In genomic region chr7:89998006-89998623, GRCm38 (mm10) we compare ENCODE assay signal across 7 mouse cellular contexts. TPM values are rescaled to one million over a fixed set of nuclear protein-coding genes. Genes with fewer than 3 reads are reported as not detected.
DNase-seq lines count a peak whose midpoint lies in the region; ATAC-seq and TF ChIP-seq lines count a peak whose summit lies in the region.

No protein-coding gene starts in this region.

- no peaks in the 10 kb centered on the region; the same call in 1 of the 2 replicates for H3K9me3 ChIP-seq in heart, embryonic 11.5 days (replicated peaks; ENCODE audit: control insufficient read depth, low read length)
- no peaks in the 10 kb centered on the region for H3K9me3 ChIP-seq in kidney, embryonic 15.5 days (replicated peaks)
- no peaks in the 10 kb centered on the region for H3K9me3 ChIP-seq in lung, embryonic 14.5 days (ENCODE audit: low read depth, low read length)

- TF ChIP-seq CTCF in lung, embryonic 14.5 days (IDR thresholded peaks at IDR 0.05; ENCODE audit: low read depth), result peak; percentile 82

- H3K4me2 ChIP-seq in heart, embryonic 11.5 days, result peak overlapping the region; percentile 45
- peak overlapping the region; percentile 30; the same call in 1 of the 2 replicates for H3K4me2 ChIP-seq in kidney, embryonic 15.5 days
- H3K4me2 ChIP-seq in lung, embryonic 14.5 days, result no peak overlapping the region

- ATAC-seq in heart, embryonic 11.5 days (replicated peaks; ENCODE audit: insufficient number of reproducible peaks, low FRiP score, low TSS enrichment), result no peak
- ATAC-seq in kidney, embryonic 15.5 days (replicated peaks; ENCODE audit: low FRiP score), result peak; percentile 52; the same call in 1 of the 2 replicates
- ATAC-seq in lung, embryonic 14.5 days (ENCODE audit: insufficient read depth), result peak; percentile 74

- H3K4me1 ChIP-seq in heart, embryonic 11.5 days (ENCODE audit: control insufficient read depth, insufficient read depth, low read length), result no peaks in the 10 kb centered on the region
- peaks cover 5% of the 10 kb centered on the region for H3K4me1 ChIP-seq in kidney, embryonic 15.5 days
- no peaks in the 10 kb centered on the region for H3K4me1 ChIP-seq in lung, embryonic 14.5 days (ENCODE audit: insufficient read depth)

- H3K9ac ChIP-seq in heart, embryonic 11.5 days (ENCODE audit: low read depth, low read length), result no peak overlapping the region
- H3K9ac ChIP-seq in kidney, embryonic 15.5 days, result no peak overlapping the region
- H3K9ac ChIP-seq in lung, embryonic 14.5 days, result no peak overlapping the region

- no peaks in the 10 kb centered on the region for H3K27me3 ChIP-seq in heart, embryonic 11.5 days (ENCODE audit: control insufficient read depth, insufficient read depth, low read length)
- no peaks in the 10 kb centered on the region for H3K27me3 ChIP-seq in kidney, embryonic 15.5 days
- H3K27me3 ChIP-seq in lung, embryonic 14.5 days (ENCODE audit: insufficient read depth, low read length), result no peaks in the 10 kb centered on the region

- no peak overlapping the region for H3K27ac ChIP-seq in heart, embryonic 11.5 days (ENCODE audit: low read depth, low read length)
- no peak overlapping the region for H3K27ac ChIP-seq in kidney, embryonic 15.5 days
- H3K27ac ChIP-seq in lung, embryonic 14.5 days (ENCODE audit: low read depth), result no peak overlapping the region

- H3K4me3 ChIP-seq in heart, embryonic 11.5 days (ENCODE audit: low read depth, low read length), result no peak overlapping the region
- no peak overlapping the region for H3K4me3 ChIP-seq in kidney, embryonic 15.5 days (replicated peaks)
- H3K4me3 ChIP-seq in lung, embryonic 14.5 days (ENCODE audit: low read depth, low read length), result no peak overlapping the region

- peak; percentile 89 for DNase-seq in CD4-positive, CD25-positive, alpha-beta regulatory T cell, adult 2 months (ENCODE audit: low read depth, low spot score)
- peak; percentile 80 for DNase-seq in MN1 (ENCODE audit: low spot score)
- DNase-seq in cerebellum, postnatal 25 days, result peak; percentile 45 to 70
- DNase-seq in lung, embryonic 14.5 days, result peak; percentile 90
- DNase-seq in retina, adult 2 months (ENCODE audit: low read depth, low spot score), result peak; percentile 55

- H3K36me3 ChIP-seq in heart, embryonic 11.5 days (ENCODE audit: control insufficient read depth, insufficient read depth, low read length), result no peaks in the 10 kb centered on the region
- H3K36me3 ChIP-seq in kidney, embryonic 15.5 days, result no peaks in the 10 kb centered on the region
- no peaks in the 10 kb centered on the region for H3K36me3 ChIP-seq in lung, embryonic 14.5 days (ENCODE audit: insufficient read depth)

- WGBS in heart, embryonic 11.5 days (ENCODE audit: insufficient replicate concordance), result 20% methylated on average over 10 of the region's 10 CpGs
- 16% methylated on average over 10 of the region's 10 CpGs for WGBS in kidney, embryonic 15.5 days
- 18% methylated on average over 10 of the region's 10 CpGs for WGBS in lung, embryonic 14.5 days

RNA-seq across cellular contexts. Expression of gene Eed, which starts 17.3 kb away (rescaled TPM):
- polyA plus RNA-seq in heart, embryonic 11.5 days (2014; fragmentation: Nextera tagmentation; extraction: Ambion mirVana), result 49.7 and 52.7 TPM in 2 replicates
- 68.5 and 75.9 TPM in 2 replicates for polyA plus RNA-seq in kidney, embryonic 15.5 days (2015; fragmentation: Nextera tagmentation; extraction: Ambion mirVana)
- 75.5 and 78.1 TPM in 2 replicates for polyA plus RNA-seq in lung, embryonic 14.5 days (2014; fragmentation: Nextera tagmentation; extraction: Ambion mirVana)

RNA-seq across cellular contexts. Expression of gene Hikeshi, which starts 57.1 kb away (rescaled TPM):
- polyA plus RNA-seq in heart, embryonic 11.5 days (2014; fragmentation: Nextera tagmentation; extraction: Ambion mirVana), result 116 and 122 TPM in 2 replicates
- 134 and 152 TPM in 2 replicates for polyA plus RNA-seq in kidney, embryonic 15.5 days (2015; fragmentation: Nextera tagmentation; extraction: Ambion mirVana)
- 126 and 136 TPM in 2 replicates for polyA plus RNA-seq in lung, embryonic 14.5 days (2014; fragmentation: Nextera tagmentation; extraction: Ambion mirVana)
